Mouse (Mus musculus) Patski (cell line): ENCODE data around the gene Zfp830. TPM values are rescaled to one million over a fixed set of nuclear protein-coding genes. Genes with fewer than 3 reads are reported as not detected.

Source experiments
- ATAC-seq: fragments of 100-300 bp; one replicate; pipeline ENCODE4 v1.8.0; 2021
- CTCF ChIA-PET: fragments of 350-600 bp; sonication (Branson Sonifier 250); formaldehyde crosslinking; loops from one replicate; lab custom pipeline; 2022; ENCODE audit warnings: inconsistent platforms; lab: Charles Lee
- POLR2A ChIA-PET: fragments of 350-600 bp; sonication (Branson Sonifier 250); formaldehyde crosslinking; loops from one replicate; lab custom pipeline; 2022; ENCODE audit warnings: antibody characterized with exemption, inconsistent platforms; lab: Charles Lee
- DNase-seq: peaks from one replicate; pipeline ENCODE4 v3.0.0-alpha.2; 2011; ENCODE audit warnings: low read depth, low spot score
- H3K27me3 ChIP-seq: fragments of 371-371 bp; one replicate; pipeline ENCODE4 v1.5.1; 2021
- CTCF ChIP-seq: fragments of 100-300 bp; IDR thresholded peaks from one replicate; pipeline ENCODE4 v1.5.1; 2021
- in situ Hi-C: fragments of 300-500 bp; cut with MboI; formaldehyde crosslinking; loops from 3 replicates; pipeline ENCODE4 v1.11.1; 2018; ENCODE audit warnings: low pct_unique_long_range_greater_than_20kb, mixed read lengths
- polyA plus RNA-seq: library from polyadenylated mRNA; unstranded; gene quantifications from one replicate; pipeline ENCODE4 v1.2.3, GENCODE M21; 2021

Zfp830 gene
- polyA plus RNA-seq, 1 experiment from 2014 or later, result 21.0 TPM

GRCm38 (mm10) chr11:82808485-82808884, 44.3 kb downstream of the Zfp830 start:
- TF ChIP-seq CTCF, result no peak
- CTCF ChIA-PET, result interaction anchor here (0.8 to 2.2 kb wide), 4 partner anchors 11 to 59 kb away, joined by 3 to 6 read pairs (median 4); no protein-coding TSS in a partner anchor

More at GRCm38 (mm10) chr11:82808485-82808884, 44.3 kb downstream of the Zfp830 start:
- H3K27me3 ChIP-seq, result no peaks in the 10 kb centered on the region
- DNase-seq (no peak), ATAC-seq (no peak)
- POLR2A ChIA-PET, result interaction anchor here (1.3 kb wide), 1 partner anchor 76 kb away, joined by 3 read pairs; no protein-coding TSS in a partner anchor
- in situ Hi-C loops, result no loop called here

Other genes starting within 250 kb of the Zfp830 start
- 0.47 TPM for gene Cct6b, start within 50 bp of the Zfp830 start, polyA plus RNA-seq
- gene Lig3, start 16.8 kb downstream of the Zfp830 start, polyA plus RNA-seq, result 29.5 TPM
- gene Rffl, start 106.9 kb downstream of the Zfp830 start, polyA plus RNA-seq, result 12.7 TPM
- gene Rad51d, start 126.3 kb downstream of the Zfp830 start, polyA plus RNA-seq, result 20.3 TPM
- gene Fndc8, start 127.8 kb downstream of the Zfp830 start, polyA plus RNA-seq, result 0.03 TPM
- 20.4 TPM for gene Nle1, start 144.1 kb downstream of the Zfp830 start, polyA plus RNA-seq
- not detected for gene Unc45b, start 146.2 kb downstream of the Zfp830 start, polyA plus RNA-seq
- gene Slfn5, start 187.0 kb downstream of the Zfp830 start, polyA plus RNA-seq, result not detected
- gene Slfn9, start 227.5 kb downstream of the Zfp830 start, polyA plus RNA-seq, result 5.4 TPM